Mouse (Mus musculus): ENCODE data around the gene Fkbp8.
"Not testable (repeated sequence)": the region's sequence is repeated elsewhere in the genome, so short reads cannot be mapped to it uniquely, and the experiment has no call there.

Fkbp8 gene

DNA sequence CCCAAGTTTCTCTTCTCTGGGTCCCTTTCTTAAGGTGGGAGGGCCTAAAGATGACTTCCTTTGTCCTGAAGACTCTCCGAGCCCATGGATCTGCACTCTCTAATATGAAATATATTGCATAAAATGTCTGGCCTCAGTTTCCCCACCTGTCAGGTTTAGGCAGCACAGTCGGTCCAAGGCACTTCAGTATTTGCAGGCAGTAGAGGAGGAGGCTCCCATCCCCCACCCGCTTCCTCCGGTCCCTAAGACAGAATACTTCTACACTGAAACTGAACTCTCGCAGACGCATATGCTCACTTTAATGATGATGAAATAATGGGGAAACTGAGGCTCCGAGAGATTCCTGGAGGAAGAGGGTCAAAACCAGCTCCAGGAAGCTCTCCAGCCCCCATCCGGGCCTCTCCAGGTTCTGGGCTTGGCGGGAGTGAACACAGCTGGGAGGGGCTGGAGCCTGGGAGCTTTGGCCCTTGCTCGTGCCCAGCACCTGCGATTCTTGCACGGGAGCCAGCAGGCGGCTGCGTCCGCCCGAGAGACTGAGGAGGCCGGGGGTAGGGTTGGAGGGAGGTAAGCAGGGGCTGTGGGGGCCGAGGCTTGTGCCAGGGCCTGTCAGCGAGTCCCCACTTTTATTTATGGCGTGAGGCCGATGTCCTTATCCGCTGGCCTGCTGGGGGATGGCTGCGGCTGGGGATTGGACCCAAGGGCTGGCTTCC lies 25.5 kb upstream of the Fkbp8 start:
- no peak for DNase-seq (ENCODE audit: low read depth, low spot score)

DNA sequence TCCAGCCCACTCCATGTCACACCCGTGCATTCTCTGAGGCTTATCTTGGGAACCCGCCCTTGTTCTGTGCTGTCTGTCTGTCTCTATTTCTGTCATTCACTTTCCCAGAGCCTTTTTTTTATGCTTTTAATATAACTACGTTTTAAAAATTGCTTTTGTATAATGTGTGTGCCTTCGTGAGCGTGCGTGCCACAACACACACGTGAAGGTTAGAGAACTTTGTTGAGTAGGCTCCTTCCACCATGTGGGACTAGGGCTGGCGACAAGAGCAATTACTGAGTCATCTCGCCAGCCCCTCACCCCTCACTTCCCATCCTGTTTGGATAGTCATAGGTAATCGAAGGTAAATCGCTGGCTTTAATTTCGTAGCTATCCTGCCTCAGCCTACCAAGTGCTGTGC lies 25.0 kb upstream of the Fkbp8 start:
- DNase-seq (ENCODE audit: low read depth, low spot score) = no peak

DNA sequence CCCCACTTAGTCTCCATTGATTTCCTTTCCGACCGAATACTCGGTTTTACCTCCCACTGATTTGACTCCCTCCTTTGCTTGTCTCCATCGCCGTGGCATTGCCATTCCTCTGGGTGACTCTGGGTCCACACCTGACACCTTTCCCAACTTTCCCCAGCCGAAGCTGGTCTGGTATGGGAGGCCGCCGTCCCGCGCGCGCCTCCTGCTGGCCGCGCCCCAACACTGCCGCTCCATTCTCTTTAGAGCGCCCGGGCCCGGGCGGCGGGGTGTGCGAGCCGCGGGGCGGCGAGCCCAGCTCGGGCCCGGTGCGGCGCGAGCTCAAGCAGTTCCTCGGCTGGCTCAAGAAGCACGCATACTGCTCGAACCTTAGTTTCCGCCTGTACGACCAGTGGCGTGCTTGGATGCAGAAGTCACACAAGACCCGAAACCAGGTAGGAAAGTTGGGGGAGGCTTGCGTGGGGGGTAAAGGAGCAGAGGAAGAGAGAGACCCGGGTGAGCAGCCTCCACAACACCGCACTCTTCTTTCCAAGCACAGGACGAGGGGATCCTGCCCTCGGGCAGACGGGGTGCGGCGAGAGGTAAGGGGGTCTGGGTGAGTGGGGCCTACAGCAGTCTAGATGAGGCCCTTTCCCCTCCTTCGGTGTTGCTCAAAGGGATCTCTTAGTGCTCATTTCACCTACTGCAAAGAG lies 24.3 kb upstream of the Fkbp8 start:
- DNase-seq (ENCODE audit: low read depth, low spot score) = peak; percentile 57

DNA sequence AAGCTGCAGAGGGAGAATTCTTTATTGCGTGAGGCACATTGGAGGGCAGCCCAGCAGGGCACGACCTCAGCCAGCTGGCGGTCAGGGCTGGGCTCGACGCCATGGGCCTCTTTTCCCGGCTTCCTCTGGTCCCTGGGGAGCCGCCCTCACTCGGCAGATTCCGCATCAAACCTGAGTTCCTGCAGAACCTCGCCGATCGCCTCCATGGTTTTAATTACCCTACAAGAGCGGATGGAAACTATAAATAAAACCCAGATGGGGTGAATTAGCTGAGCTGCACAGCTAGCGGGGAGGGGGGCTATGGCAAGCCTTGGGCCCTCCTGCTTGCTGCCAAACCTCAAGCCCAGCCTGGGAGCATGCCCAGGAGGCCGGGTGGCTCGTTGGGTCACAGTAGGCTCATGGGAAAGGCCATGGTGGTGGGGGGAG lies 23.2 kb upstream of the Fkbp8 start:
- DNase-seq (ENCODE audit: low read depth, low spot score) = no peak

DNA sequence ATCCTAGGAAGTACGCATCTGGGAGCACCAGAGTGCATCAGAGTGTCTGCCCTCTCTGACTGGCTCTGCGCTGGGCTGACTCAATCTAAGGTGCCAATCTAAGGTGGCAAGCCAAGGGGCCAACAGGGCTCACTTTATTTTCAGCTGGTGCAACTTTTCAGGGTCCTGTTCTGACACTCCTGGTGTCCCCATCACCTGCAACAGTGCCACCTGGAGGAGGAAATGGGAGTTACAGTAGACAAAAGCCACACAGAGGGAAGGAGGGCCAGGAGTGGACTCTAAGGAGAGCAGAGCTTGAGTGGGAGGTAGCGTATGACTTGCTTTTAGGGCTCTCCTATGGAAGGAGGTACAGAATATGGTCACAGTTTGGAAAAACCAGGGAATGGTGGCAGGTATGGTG lies 22.7 kb upstream of the Fkbp8 start:
- peak; percentile 75 for DNase-seq (ENCODE audit: low read depth, low spot score)

DNA sequence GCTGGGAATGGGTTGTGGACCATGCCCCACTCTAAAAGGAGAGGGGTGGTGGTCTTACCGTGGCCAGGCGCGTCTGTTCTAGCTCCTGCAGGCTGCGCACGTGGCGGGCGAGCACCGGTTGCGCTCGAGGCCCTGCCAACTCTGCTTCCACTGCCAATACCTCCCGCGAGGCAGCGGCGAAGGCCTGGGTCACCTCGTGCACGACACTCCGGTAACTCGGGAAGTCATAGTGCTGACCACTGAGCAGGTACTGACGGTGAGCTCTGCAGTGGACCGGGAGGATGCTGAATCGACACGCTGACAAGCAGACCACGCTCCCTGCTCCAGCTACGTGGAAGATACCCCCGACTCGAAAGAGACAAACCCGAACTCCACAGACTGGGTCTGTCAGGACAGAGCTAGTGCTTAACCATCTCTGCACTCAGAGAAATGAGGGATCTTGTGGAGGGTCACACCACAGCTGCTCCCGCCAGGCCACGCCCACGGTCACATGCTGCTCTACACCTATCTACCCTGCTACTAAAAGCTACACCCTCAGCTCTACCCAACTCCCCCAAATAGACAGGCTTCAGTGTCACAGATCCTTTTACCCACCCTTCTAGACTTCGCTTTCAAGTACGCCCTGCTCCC lies 21.7 kb upstream of the Fkbp8 start:
- no peak for DNase-seq (ENCODE audit: low read depth, low spot score)

DNA sequence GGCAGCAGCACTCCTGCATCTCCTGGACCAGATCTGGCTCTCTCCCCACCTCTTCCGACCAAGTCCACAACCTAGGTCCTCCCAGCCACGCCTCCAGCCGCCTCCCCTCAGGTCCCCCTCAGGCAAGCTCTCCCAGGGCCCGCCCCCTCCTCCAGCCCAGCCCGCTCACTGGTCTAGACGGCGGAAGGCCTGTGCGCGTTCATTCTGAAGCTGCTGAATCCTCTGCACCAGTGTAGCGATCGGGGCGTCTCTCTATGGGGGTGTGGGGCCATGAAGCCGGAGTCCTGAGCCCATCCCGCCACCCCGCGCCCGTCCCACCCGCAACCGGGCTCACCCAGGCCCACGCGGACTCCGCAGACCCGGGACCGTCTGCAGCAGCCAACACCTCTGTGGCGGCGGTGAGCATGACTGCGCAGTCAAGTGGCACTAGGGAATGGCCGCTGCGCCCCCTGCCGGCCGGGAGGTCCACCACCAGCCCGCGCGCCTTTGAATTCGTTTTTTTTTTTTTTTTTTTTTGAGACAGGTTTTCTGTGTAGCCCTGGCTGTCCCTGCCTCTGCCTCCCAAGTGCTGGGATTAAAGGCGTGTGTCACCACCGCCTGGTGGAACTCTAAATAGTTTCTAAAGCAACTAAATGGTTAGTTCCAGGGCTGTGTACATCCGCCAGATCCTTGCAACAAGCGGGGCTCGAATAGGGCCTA lies 21.0 kb upstream of the Fkbp8 start, which contains the start of gene Rex1bd:
Rex1bd (minus strand) TSS at position 425 of the 699 bp plus-strand sequence.
- DNase-seq (ENCODE audit: low read depth, low spot score) = peak; percentile 87

DNA sequence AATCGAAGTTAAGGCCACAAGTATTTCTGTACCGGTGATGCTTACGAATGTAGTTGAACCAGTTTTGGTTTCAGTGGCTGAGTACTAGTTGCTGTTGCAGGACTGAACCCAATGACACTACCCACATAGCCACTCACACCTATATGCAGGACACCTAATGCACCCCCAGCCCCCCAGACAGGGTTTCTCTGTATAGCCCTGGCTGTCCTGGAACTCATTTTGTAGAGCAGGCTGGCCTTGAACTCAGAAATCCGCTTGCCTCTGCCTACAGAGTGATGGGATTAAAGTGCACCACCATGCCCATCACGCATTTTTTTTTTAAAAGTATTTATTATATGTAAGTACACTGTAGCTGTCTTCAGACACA lies 20.5 kb upstream of the Fkbp8 start:
- no peak for DNase-seq (ENCODE audit: low read depth, low spot score)

DNA sequence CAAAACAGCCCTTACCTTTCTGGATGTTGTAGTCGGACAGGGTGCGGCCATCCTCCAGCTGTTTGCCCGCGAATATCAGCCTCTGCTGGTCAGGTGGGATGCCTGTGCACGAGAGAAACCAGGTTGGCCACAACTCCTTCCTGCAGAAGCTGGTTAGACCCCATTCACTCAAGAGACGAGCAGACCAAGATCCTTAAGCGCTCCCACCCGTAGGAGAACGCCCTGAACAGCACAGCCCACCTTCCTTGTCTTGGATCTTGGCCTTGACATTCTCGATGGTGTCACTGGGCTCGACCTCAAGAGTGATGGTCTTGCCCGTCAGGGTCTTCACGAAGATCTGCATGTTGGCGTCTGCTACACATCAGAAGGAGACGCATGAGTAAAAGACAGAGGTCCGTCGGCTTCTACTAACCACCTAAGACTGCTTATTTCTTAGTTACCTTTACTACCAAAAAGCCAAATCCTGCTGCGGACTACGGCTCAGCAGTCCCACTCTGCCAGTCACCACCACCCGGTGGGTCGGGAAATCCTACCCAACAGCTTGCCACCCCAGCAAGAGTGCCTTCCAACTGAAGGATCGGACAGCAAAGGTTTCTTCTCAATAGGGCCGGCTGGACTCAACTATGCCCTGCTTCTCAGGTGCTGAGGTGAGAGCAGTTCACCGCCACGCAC lies 18.1 kb upstream of the Fkbp8 start:
- DNase-seq (ENCODE audit: low read depth, low spot score) = no peak

DNA sequence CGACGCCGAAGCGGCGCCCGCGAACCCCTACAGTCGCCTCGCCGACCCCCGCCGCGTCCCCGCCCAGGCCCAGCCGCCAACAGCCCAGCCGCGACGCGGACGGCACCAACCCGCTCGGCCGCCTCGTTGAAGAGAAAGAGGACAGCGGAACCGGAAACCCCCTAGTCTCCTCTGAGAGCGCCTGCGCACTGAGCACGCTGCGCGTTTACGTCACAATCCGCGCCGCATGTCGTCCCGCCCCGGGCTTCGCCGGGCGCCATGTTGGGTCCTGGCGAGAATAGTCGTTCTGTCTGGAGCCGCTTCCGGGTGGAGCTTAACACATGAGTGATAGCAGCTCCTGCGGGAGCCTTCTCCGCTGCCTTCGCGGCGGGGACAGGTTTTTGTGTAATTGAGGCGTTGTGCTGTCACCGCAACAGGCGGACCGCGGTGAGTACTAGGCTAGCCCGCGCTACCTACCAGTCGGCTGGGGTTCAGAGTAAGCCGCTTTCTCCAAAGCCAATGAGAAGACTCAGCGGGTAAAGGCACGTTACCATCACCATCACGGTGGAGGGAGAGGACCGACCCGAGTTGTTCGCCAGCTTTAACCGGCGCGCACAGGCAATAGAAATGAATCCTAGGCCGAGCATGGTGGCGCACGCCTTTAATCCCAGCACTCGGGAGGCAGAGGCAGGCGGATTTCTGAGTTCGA lies 17.2 kb upstream of the Fkbp8 start, which contains the start of gene Uba52:
Uba52 (minus strand) TSS at position 574 of the 688 bp plus-strand sequence.
- peak; percentile 97 for DNase-seq (ENCODE audit: low read depth, low spot score)

DNA sequence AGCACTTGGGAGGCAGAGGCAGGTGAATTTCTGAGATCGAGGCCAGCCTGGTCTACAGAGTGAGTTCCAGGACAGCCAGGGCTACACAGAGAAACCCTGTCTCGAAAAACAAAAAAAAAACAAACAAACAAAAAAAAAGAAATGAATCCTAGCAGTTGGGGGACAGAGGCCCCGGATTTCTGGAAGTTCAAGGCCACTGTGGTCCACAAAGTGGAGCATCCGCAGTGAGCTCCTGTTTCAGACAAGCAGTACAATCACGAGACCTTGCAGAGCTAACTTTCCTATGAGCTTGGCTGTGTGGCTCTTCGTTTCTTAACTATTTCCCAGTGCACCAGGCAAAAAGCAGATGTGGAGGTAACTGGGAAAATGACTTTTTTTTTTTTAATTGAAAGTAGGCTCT lies 16.4 kb upstream of the Fkbp8 start:
- not testable (repeated sequence) for DNase-seq (ENCODE audit: low read depth, low spot score)

DNA sequence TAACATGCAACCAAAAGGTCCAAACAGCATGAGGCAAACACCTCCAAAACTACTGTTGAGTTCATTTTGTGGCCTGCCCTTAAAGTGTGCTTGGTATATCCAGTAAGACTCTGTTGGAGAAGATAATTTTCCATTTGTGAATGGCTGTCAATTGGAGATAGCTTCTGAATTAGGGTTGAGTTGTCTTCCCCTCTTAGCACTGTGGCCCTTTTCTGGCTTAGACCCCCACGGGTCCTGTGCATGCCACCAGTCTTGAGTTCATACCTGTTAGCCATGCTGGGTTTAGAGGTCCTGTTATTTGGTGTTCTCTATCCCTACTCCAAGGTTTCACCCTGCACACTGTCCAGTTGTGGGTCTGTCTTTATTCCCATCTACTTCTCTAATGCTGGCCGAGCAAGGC lies 15.8 kb upstream of the Fkbp8 start:
- DNase-seq (ENCODE audit: low read depth, low spot score) = no peak

DNA sequence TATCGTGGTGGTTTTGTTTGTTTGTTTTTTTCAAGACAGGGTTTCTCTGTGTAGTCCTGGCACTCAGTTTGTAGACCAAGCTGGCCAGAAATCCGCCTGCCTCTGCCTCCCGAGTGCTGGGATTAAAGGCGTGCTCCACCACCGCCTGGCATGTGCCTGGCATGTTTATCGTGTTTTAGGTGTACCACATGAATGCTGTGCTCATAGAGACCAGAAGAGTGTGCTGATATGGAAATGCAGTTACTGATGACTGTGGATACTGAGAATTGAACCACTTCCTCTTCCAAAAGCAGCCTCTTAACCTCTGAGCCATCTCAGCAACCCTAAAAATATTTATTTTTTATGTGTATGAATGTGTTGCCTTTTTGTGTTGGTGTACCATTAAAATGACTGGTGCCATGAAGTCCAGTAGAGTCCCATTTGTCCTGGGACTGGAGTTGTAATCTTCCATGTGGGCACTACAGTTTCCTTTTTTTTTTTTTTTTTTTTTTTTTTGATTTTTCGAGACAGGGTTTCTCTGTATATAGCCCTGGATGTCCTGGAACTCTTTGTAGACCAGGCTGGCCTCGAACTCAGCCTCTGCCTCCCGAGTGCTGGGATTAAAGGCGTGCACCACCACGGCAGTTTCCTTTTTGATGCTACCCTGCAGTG lies 15.1 kb upstream of the Fkbp8 start:
- DNase-seq (ENCODE audit: low read depth, low spot score) = no peak

DNA sequence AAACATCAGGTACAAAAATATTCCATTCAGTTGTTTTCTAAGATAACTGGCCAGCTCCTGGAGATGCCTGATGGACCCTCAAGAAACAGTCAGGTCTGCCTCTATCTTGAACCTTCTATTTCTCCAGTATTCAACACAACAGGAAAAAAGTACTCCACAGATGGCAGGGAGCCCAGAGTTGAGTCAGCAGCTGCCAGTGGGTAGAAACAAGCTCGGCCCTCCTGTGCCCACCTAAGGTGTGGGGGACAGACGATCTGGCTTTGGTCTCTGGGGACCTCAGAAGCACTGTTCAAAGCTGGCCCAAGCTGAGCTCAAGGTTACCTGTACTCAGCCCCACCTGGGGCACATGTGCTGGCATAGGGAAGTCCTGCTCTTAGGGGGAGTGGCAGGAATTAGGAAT lies 14.1 kb upstream of the Fkbp8 start:
- no peak for DNase-seq (ENCODE audit: low read depth, low spot score)

DNA sequence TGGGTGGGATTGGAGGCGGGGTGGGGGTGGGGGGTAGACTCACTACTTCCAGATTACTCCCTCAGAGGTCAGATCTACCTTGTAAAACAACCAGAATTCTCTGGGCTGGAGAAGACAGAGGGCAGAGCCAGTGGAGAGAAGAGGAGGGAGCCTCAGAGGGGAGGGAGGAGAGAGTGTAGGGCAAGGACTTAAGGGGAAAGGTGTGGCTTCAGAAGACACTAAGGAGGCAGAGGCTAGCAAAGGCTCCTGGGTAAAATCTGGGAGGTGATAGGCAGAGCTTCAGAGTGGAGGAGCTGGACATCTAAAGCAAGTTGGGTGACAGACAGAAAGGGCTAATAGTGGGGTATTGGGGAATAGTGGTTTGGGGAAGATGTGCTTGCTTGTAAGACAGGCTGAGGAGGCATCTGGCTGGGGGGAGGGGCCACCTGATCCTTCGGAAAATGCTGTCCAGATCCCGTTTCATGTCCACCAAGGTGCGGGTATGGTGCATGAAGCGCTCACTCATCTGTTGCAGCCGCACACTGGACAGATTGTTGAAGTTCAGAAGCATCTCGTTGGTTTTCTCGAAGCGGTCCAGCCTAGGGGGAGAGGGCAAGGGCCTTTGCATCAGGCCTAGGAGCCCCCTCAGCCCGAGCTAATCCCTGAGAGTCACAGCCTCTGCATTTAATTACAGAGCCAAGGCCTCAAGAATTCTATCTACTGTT lies 9.4 kb upstream of the Fkbp8 start:
- no peak for DNase-seq (ENCODE audit: low read depth, low spot score)

DNA sequence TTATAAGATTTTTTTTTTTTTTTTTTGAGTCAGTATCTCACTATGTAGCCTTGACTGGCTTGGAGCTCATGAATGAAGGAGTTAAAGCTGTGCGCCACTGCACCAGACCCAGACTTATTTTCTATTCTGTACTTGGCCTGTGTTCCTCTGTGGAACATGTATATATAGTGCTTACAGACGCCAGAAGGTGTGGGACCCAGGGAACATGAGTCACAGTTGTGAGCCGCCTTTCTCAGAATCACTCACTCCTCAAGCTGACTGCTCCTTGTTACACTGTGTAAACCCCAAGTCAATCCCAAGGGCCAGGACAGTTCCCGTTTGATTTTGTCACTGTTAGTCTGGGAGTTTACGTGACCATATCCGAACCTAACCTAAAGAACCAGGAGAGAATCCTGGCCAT lies 8.5 kb upstream of the Fkbp8 start:
- DNase-seq (ENCODE audit: low read depth, low spot score) = no peak

DNA sequence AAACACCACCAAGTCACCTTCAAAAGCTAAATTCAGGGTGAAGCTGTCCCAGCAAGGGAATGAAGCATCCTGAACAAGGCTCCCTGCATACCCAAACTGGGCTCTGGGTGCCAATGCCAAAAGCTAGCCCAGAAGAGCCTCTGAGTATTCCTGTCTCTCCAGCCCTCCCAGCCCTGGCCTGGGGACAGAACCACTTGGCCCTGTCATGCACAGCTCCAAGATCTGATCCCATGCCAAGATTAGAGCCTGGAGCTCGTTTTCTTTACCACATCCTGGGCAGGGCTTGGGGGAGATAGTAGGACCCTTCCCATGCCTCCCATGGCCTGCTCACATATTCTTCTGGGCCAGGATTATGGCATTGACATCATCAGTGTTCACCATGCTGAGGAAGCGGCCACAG lies 7.9 kb upstream of the Fkbp8 start:
- no peak for DNase-seq (ENCODE audit: low read depth, low spot score)

DNA sequence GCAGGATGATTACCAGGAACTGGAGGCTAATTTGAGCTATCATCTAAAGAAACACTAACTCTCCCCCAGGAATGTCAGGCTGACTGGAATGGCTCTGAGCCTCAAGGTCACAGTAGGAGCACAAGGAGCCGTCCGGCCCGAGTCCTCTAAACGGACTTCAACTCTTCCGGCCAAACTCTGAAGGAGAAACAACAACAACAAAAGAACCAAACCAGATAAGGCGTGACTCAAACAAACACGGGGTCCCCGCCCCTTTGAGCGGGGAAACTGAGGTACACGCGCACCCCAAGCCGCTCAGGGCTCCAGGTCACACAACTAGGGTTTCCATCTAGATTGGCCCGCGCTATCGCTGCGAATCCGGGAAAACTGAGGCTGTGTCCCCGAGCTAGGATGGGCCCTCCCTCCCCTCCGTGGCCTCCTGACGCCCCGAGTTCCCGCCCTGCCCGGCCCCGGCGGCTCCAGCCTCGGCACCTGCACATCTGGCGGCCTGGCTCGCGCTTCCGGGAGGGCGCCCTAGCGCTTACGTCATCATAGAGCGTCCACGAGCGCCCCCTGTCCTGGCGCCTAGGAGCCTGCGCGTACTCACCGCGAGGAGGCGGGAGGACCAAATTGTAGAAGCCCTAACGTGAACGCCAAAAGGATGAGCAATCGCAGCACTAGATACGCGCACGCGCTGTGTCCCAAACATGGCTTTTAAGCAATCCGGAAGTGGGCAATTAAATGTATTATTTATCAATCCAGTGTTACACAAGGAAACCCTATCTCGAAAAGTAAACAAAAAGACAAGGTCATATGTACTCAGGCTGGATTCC lies 4.7 kb upstream of the Fkbp8 start:
- peak; percentile 92 for DNase-seq (ENCODE audit: low read depth, low spot score)

DNA sequence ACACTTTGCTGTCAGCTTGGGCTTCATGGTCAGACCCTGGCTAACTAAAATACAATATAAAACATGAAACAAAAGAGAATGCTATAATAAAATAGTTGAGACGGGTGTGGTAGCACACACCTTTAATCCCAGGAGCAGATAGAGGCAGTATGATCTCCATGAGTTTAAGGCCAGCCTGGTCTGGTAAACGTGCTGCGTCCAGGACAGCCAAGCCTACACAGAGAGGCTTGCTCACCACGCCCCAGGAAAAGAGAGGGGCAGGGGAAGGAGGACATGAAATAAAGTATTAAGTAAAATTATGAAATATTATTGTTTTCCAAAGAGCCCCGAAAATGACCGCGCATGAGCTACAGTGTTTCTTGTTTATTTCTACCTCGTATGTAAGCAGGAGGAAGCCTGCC lies 413 bp upstream of the Fkbp8 start:
- no peak for DNase-seq (ENCODE audit: low read depth, low spot score)

Data from retina, postnatal 7 days (tissue).